Mouse (Mus musculus): ENCODE measurements around the gene Ddi2.

- TF ChIP-seq CTCF (IDR thresholded peaks at IDR 0.05; ENCODE audit: extremely low read depth, insufficient read length, insufficient replicate concordance, low read depth, low read length), result no peak
- no peak for TF ChIP-seq POLR2A (IDR thresholded peaks at IDR 0.05; ENCODE audit: low read depth, low read length)
Observed at GRCm38 (mm10) chr4:141708971-141709370, 14.2 kb downstream of the Ddi2 start.
